Mouse (Mus musculus): ENCODE measurements at regions not wholly inside any gene's neighbourhood (a gene's known extent, or its start where the extent isn't known, plus 50 kb on each side); places are given as distances from the start of the nearest gene placed in this dataset.

- DNase-seq (ENCODE audit: low spot score in 2 of 2), result no peak
These were observed 480.0 kb downstream of the Nuf2 start for GRCm38 (mm10) chr1:169051085-169051862.

- no peak for DNase-seq (ENCODE audit: low spot score in 2 of 2)
These were observed 481.4 kb downstream of the Nuf2 start for GRCm38 (mm10) chr1:169049846-169050245.

- no peak for DNase-seq (ENCODE audit: low spot score in 2 of 2)
These were observed 484.3 kb downstream of the Nuf2 start for GRCm38 (mm10) chr1:169046791-169047525.

- no peak for DNase-seq (ENCODE audit: low spot score in 2 of 2)
These were observed 497.7 kb downstream of the Nuf2 start for GRCm38 (mm10) chr1:169033517-169033916.

- DNase-seq (ENCODE audit: low spot score in 2 of 2), result no peak
These were observed 499.3 kb downstream of the Nuf2 start for GRCm38 (mm10) chr1:169031849-169032542.

GRCm38 (mm10) chr1:169027706-169028105, 503.6 kb downstream of the Nuf2 start:
- no peak for DNase-seq (ENCODE audit: low spot score in 2 of 2)

GRCm38 (mm10) chr1:169027241-169027640, 504.0 kb downstream of the Nuf2 start:
- no peak for DNase-seq (ENCODE audit: low spot score in 2 of 2)

GRCm38 (mm10) chr1:169024531-169024930, 506.7 kb downstream of the Nuf2 start:
- no peak for DNase-seq (ENCODE audit: low spot score in 2 of 2)

- no peak for DNase-seq (ENCODE audit: low spot score in 2 of 2)
These were observed 539.6 kb downstream of the Nuf2 start for GRCm38 (mm10) chr1:168991506-168992244.

- no peak for DNase-seq (ENCODE audit: low spot score in 2 of 2)
These were observed 543.1 kb upstream of the Pbx1 start for GRCm38 (mm10) chr1:168975037-168975698.

GRCm38 (mm10) chr1:168969402-168969801, 537.3 kb upstream of the Pbx1 start:
- DNase-seq (ENCODE audit: low spot score in 2 of 2), result no peak

- no peak for DNase-seq (ENCODE audit: low spot score in 2 of 2)
These were observed 535.3 kb upstream of the Pbx1 start for GRCm38 (mm10) chr1:168967334-168967733.

GRCm38 (mm10) chr1:168964467-168964904, 532.4 kb upstream of the Pbx1 start:
- DNase-seq (ENCODE audit: low spot score in 2 of 2), result no peak

- no peak for DNase-seq (ENCODE audit: low spot score in 2 of 2)
These were observed 518.9 kb upstream of the Pbx1 start for GRCm38 (mm10) chr1:168950947-168951346.

- no peak for DNase-seq (ENCODE audit: low spot score in 2 of 2)
These were observed 492.2 kb upstream of the Pbx1 start for GRCm38 (mm10) chr1:168924100-168924815.

- no peak for DNase-seq (ENCODE audit: low spot score in 2 of 2)
These were observed 486.4 kb upstream of the Pbx1 start for GRCm38 (mm10) chr1:168918331-168919076.

- no peak for DNase-seq (ENCODE audit: low spot score in 2 of 2)
These were observed 476.7 kb upstream of the Pbx1 start for GRCm38 (mm10) chr1:168908684-168909175.

GRCm38 (mm10) chr1:168908192-168908591, 476.1 kb upstream of the Pbx1 start:
- no peak for DNase-seq (ENCODE audit: low spot score in 2 of 2)

GRCm38 (mm10) chr1:168898483-168898882, 466.4 kb upstream of the Pbx1 start:
- DNase-seq (ENCODE audit: low spot score in 2 of 2), result no peak

- DNase-seq (ENCODE audit: low spot score in 2 of 2), result no peak
These were observed 429.5 kb upstream of the Pbx1 start for GRCm38 (mm10) chr1:168861577-168861976.
